Mouse (Mus musculus): ENCODE data around the gene Klhl10.

Gene Klhl10

DNA sequence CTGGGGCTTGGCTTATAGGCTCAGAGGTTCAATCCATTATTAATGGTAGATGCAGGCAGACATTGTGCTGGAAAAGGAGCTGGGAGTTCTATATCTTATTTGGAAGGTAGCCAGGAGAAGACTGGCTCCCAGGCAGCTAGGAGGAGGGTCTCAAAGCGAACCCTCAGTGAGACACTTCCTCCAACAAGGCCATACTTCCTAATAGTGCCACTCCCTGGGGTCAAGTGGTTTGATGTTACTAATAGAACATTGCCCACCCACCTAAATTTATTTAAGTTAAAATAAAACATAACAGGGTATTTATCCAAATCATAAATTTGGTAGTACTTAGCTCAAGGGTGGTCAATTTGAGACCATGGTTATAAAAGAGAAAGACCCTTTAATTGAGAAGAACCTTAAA is 24.1 kb downstream of the Klhl10 start:
- DNase-seq = no peak

DNA sequence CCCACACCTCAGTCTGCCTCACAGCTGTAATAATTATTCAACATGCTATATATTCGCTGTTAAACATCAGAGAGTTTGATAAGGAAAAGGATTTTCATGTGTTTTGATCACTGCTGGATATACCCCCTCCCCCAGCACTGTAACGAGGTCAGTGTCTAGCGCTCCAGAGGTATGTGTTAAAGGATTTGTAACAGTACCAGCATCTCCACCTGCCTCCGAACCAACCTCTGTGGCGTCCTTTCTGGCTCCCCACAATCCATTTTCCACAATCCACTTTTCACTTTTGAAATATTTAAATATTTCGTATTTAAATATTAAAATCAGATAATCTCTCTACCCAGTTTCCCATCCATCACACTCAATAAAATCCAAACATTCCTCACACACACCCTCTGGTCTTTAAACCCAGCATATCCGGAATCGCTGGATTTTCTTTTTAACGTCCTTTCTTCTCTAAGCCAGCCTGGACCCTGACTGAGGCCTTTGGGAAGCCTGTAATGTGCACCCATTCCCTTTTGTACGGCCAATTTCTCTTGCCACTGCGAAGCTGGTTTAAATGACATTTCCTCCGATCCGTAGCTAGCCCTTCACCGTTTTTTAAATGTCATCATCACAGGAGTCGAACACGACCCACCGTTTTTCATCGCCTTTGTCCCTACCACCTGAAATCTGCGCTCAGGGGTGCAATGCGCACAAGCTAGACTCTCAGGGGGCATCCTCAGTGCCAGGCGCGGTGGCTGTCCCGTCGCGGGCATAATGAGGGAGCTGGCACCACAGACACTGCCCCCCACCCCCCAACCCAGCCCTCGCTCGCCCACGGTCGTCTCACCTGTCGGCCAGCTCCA is 29.9 kb downstream of the Klhl10 start:
- DNase-seq = no peak

GRCm38 (mm10) chr11:100472197-100472934 is 30.6 kb downstream of the Klhl10 start, which contains the start of gene Klhl11:
Gene Klhl11 (minus strand): TSS chr11:100472741.
- DNase-seq = peak; percentile 95

- no peak for DNase-seq
Measured at GRCm38 (mm10) chr11:100472935-100473295, 31.2 kb downstream of the Klhl10 start.

DNA sequence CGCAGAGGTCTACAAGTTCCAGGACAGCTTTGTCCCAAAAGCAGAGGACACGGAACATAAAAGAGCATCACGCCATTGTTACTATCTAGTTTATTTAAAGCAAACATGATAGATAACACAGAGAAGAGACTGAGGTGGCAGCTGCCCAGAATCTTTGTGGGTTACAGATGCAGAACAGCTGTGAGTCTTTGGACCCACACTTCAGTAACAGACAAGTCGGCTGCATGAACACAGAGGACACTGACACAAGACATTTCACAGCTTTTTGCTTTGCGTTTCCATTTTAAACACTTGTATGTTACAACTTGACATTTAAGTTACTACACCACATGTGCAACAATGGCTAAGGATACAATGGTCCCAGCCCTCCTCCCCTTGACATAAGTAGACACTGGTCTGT is 34.6 kb downstream of the Klhl10 start:
- no peak for DNase-seq

DNA sequence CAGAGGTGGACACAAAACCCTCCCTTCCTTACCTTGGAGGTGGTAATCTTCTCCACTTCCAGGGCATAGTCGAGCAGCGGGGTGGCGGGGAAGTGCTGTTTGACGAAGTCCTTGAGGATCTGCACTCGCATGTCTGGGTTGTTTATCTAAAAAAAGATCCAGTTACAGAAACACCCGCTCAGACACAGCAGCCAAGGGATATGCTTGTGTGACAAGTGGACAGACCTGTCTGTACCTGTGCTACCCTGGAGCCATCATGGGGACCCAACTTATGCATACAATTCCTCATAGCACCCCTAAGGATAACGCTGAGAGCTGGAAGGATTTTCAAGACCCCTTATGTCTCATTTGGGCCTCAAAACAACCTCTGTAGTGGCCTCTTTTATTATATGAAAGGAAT is 37.4 kb downstream of the Klhl10 start:
- DNase-seq = no peak

- no peak for DNase-seq
Measured at GRCm38 (mm10) chr11:100484461-100484860, 42.7 kb downstream of the Klhl10 start.

- peak; percentile 45 to 54 for DNase-seq
Measured at GRCm38 (mm10) chr11:100485801-100486538, 44.3 kb downstream of the Klhl10 start.

GRCm38 (mm10) chr11:100490951-100491350 is 49.2 kb downstream of the Klhl10 start:
- DNase-seq = peak; percentile 35 to 42

DNA sequence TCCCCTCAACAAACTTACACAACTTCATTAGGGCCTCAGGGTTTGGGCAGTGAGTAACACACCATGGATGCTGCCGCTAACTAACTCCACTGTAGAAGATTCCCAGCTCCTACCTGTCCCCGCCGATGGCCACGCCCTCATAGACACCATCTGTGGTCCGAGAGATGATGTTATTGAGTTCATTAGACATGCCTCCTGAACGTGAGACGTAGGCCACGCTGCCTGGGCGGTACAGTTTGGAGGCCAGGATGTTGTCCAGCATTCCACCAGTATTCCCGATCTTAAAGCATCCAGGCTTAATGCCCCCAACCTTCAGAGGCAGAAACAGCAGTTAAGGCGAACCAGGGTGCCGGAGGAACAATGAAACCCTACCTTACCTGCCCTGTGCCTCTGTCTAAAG is 52.1 kb downstream of the Klhl10 start:
- DNase-seq = no peak

DNA sequence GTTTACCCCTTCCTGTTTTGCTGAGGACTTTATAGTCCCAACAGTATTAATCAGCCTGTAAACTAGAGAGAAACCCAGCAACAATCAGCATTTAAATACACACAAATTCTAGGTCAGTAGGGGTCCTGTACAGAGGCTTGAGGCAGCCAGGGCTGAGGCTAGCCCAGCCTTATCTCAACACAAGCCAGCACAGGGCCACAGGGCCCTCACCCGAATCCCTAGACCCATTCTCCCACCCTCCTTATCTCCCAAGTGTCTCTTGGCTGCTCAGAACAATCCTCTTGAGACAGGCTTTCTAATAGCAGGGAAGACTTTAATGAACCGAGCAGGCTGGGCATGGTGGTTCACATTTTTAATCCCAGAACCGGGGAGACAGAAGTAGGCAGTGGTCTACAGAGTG is 58.5 kb downstream of the Klhl10 start:
- DNase-seq = no peak

GRCm38 (mm10) chr11:100500651-100501050 is 58.9 kb downstream of the Klhl10 start:
- no peak for DNase-seq

- DNase-seq = no peak
Measured at GRCm38 (mm10) chr11:100501321-100501720, 59.6 kb downstream of the Klhl10 start.

DNA sequence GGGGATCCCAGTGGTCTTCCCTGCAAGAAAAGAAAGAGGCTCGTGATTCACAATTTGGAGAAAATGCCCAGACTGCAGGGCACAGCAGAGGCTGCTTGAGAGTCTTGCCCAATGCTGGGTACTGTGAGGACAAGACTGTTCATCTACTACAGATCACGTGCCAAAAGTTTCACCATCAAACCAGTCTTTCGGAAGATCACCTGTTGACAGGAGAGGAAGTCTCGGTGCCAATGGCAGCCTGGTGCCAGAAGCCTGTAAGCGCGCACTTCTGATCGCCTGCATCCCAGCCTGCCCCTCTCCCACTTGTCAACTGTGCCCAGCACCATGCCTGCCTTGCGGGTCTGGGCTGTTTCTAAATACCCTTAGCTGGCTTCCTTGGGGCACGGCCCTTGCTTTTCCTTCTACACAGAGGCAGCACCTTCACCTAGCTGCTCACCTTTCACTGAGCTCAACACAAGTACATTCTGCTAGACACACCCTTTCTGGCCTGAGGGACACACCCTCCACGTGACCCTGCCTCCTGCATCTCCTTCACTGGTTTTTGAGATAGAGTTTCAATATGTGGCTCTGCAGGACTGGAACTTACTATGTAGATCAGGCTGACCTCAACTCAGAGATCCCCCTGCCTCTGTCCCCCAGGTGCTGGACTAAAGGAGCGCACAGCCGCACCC is 63.4 kb downstream of the Klhl10 start:
- no peak for DNase-seq

DNA sequence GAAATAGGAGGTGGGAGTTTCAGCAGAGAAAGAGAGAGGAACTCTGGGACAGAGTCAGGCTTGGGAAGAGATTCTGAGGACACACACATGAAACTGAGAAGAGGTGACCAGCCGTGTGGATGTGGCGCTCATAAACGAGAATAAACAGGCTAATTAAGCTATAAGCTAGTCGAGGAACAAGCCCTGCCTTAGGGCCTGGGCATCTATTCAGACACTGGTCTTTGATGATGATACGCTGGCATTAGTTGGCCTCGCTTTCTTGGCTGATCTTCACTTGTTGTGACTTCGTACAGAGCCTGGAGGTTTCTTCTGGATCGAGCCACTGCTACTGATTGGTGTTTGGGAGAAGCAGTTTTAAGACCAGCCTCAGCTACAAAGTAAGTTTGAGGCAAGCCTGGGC is 64.3 kb downstream of the Klhl10 start:
- no peak for DNase-seq
